Mouse (Mus musculus) left cerebral cortex, adult 8-10 months (tissue): ENCODE data around the gene Dnajc4. TPM values are rescaled to one million over a fixed set of nuclear protein-coding genes. Genes with fewer than 3 reads are reported as not detected.

Experiments used
- DNase-seq, 2 experiments: peaks; one replicate each; pipeline ENCODE4 v3.0.0; 2022; ENCODE audit warnings: low spot score in 2 of 2
- total RNA-seq, 4 experiments: library from RNA; stranded (reverse); gene quantifications; 2 replicates each; pipeline ENCODE4 v1.2.4; 2022

The Dnajc4 gene
- total RNA-seq, 4 experiments from 2014 or later, result 27.0 to 32.6 (median 29.7) TPM

DNA sequence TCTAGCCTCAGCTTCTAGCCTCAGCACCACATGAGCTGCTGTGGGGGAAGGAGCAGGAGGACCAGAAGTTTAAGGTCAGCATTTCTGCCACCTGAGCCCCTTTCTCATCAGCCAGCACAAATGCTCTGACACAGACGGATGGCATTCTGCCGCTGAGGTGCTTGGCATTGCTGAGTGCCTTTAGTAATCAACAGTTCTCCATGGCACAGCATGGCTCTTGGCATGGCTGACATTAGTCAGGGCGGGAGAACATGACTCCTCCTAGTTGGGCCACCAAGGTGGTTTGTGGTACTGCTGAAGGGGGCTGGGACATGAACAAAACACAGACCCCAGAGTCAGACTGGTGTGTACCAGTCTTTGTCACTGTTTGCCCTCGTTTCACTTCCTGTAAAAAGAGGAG, 44.2 kb downstream of the Dnajc4 start:
- no peak for DNase-seq

DNA sequence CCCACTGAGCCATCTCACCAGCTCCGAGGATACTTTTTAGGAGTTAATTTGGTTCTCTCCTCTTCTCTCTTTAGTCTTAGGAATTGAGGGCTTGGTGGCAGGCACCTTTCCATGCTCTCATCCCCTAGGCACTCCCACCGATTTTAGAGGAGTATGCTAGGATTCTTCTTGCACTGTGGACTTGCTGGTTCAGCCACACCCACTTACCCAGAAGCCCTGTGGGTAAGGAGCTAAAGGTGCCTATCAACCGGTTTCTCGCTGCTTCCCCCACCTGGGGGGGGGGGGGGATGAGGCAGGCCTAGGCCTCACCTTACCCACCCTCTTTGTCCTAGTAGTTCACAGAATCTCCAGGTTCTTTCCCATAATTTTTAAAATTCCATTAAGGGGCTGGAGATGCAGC, 44.6 kb downstream of the Dnajc4 start:
- no peak for DNase-seq

- no peak for DNase-seq
These were observed 48.7 kb downstream of the Dnajc4 start for GRCm38 (mm10) chr19:6943709-6944108.

DNA sequence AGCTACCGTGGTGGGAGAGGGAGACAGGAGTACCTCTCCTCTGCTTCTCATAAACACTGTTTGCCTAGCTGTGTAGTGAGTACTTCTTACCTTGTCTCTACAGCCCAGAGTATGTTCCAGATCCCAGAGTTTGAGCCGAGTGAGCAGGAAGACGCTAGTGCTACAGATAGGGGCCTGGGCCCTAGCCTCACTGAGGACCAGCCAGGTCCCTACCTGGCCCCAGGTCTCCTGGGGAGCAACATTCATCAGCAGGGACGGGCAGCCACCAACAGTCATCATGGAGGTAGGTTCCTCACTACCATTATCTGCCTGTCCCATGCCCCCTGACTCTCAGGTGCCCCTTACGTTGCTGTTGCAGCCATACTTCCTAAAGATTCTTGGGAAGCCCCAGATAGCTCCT, 49.6 kb downstream of the Dnajc4 start:
- DNase-seq, result no peak

DNA sequence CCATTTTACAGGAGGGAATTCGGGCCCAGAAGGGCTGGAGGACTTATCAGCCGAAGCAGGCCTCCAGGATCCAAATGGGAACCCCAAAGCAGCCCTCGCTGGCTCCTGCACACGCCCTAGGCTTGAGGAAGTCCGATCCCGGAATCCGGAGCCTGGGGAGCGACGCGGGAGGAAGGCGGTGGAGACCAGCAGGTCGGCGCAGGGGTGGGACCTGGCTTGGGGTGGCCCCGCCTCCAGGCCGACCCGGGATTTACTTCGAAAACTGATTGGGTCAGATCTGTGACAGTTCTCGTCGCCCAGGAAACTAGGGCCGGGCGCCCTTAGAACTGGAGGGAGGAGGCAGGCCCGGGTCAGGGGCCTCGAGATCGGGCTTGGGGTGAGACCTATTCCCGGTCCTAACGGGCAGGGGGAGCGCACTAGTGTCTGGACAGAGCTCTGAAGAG, 50.1 kb downstream of the Dnajc4 start, which contains the start of gene Gpr137:
Gpr137 (minus strand) TSS at position 232 of the 443 bp plus-strand sequence.
- DNase-seq, result peak; percentile 85 to 94

DNA sequence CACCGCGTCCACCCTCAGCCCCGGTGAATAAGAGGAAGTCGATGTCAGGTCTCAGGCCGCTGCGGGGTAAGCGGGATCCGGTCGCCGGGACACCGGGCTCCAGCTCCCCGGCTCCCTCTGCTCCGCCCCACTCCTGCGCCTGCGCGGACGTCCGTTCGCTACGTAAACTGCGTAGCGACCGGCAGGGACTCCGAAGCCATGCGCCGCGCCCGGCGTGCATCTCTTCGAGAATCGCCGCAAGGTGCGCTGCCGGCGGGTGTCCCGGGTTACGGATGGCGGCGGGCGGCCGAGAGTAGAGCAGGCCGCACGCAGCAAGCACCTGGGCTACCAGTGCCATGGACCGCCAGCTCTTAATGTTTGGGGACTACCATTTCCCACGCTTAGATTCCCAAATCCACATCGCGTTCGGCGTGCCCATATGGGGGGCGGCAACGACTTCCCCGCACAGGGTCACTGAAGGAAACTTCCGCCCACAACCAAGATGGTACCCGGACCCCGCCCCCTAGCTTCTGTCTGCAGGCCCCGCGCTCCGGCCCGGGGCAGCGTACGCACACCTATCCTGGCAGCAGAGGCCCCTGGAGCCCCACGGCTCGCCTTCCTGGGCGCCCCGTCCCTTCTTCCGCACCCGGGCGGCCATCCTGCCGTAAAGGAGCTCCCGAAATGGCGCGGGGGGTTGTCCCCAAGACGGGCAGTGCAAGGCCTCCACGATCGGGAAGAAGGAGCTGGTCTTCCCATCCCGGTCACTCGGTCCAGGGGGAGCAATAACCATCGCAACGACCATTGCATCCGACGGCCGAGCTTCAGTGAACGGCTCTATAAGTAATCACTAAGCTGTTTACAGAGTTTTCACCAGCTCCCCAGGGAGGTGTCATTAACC, 50.8 kb downstream of the Dnajc4 start, which contains the start of gene Bad:
Bad (plus strand) TSS at position 490 of the 877 bp plus-strand sequence.
- peak; percentile 84 to 97 for DNase-seq

GRCm38 (mm10) chr19:6940396-6941351, 51.7 kb downstream of the Dnajc4 start:
- no peak for DNase-seq

GRCm38 (mm10) chr19:6939106-6940002, 53.0 kb downstream of the Dnajc4 start:
- no peak for DNase-seq

Other genes starting within 250 kb of the Dnajc4 start
- gene Rps6ka4, start 151.9 kb downstream of the Dnajc4 start, total RNA-seq, result 10 to 100 TPM; 41.9 to 59.0 (median 49.0) TPM
- 1 to 10 TPM; 4.6 to 6.3 (median 5.8) TPM for gene Ccdc88b, start 134.4 kb downstream of the Dnajc4 start, total RNA-seq
- gene Trmt112, start 82.9 kb downstream of the Dnajc4 start, total RNA-seq, result 10 to 100 TPM; 35.0 to 55.2 (median 44.9) TPM
- 100 to 1,000 TPM; 294 to 374 (median 338) TPM for gene Prdx5, start 82.5 kb downstream of the Dnajc4 start, total RNA-seq
- 10 to 100 TPM; 60.5 to 66.0 (median 63.4) TPM for gene Esrra, start 70.8 kb downstream of the Dnajc4 start, total RNA-seq
- gene Catsperz, start 67.2 kb downstream of the Dnajc4 start, total RNA-seq, result 10 to 100 TPM; 15.5 to 18.5 (median 16.6) TPM
- 10 to 100 TPM; 25.0 to 31.5 (median 25.7) TPM for gene Kcnk4, start 58.1 kb downstream of the Dnajc4 start, total RNA-seq
- gene Bad, start 50.7 kb downstream of the Dnajc4 start, total RNA-seq, result 10 to 100 TPM; 34.6 to 44.9 (median 37.6) TPM
- 100 to 1,000 TPM; 101 to 106 (median 104) TPM for gene Gpr137, start 50.1 kb downstream of the Dnajc4 start, total RNA-seq
- 10 to 100 TPM; 56.6 to 72.1 (median 59.0) TPM for gene Ppp1r14b, start 17.6 kb downstream of the Dnajc4 start, total RNA-seq
- gene Plcb3, start 16.1 kb downstream of the Dnajc4 start, total RNA-seq, result 10 to 100 TPM; 13.8 to 18.2 (median 14.5) TPM
- 100 to 1,000 TPM in 2 of 4 experiments, 10 to 100 TPM in 2; 79.1 to 129 (median 98.4) TPM for gene Fkbp2, start 12.1 kb downstream of the Dnajc4 start, total RNA-seq
- 100 to 1,000 TPM in 3 of 4 experiments, 10 to 100 TPM in 1; 98.9 to 107 (median 104) TPM for gene Vegfb, start 4.9 kb downstream of the Dnajc4 start, total RNA-seq
- 10 to 100 TPM; 13.8 to 17.0 (median 16.2) TPM for gene Nudt22, start 3.5 kb upstream of the Dnajc4 start, total RNA-seq
- gene Trpt1, start 3.6 kb upstream of the Dnajc4 start, total RNA-seq, result 10 to 100 TPM; 20.2 to 25.3 (median 21.3) TPM
- gene Fermt3, start 26.9 kb upstream of the Dnajc4 start, total RNA-seq, result 10 to 100 TPM in 1 of 4 experiments, 1 to 10 TPM in 3; 4.1 to 11.5 (median 7.1) TPM
- 100 to 1,000 TPM; 160 to 199 (median 183) TPM for gene Stip1, start 47.4 kb upstream of the Dnajc4 start, total RNA-seq
- gene Macrod1, start 64.2 kb upstream of the Dnajc4 start, total RNA-seq, result 10 to 100 TPM; 16.7 to 19.7 (median 18.0) TPM
- gene Flrt1, start 113.2 kb upstream of the Dnajc4 start, total RNA-seq, result 10 to 100 TPM; 35.6 to 42.2 (median 39.1) TPM
- 100 to 1,000 TPM; 267 to 296 (median 278) TPM for gene Otub1, start 213.7 kb upstream of the Dnajc4 start, total RNA-seq
- gene Cox8a, start 225.0 kb upstream of the Dnajc4 start, total RNA-seq, result 1,000 to 10,000 TPM; 1,021 to 1,102 (median 1,060) TPM
- 10 to 100 TPM; 30.6 to 39.2 (median 32.3) TPM for gene Naa40, start 248.6 kb upstream of the Dnajc4 start, total RNA-seq